Mouse (Mus musculus): ENCODE results near the gene Fads2. TPM values are rescaled to one million over a fixed set of nuclear protein-coding genes. Genes with fewer than 3 reads are reported as not detected.

The Fads2 gene
- polyA plus RNA-seq, 1 experiment from 2014 or later = 164 TPM

DNA sequence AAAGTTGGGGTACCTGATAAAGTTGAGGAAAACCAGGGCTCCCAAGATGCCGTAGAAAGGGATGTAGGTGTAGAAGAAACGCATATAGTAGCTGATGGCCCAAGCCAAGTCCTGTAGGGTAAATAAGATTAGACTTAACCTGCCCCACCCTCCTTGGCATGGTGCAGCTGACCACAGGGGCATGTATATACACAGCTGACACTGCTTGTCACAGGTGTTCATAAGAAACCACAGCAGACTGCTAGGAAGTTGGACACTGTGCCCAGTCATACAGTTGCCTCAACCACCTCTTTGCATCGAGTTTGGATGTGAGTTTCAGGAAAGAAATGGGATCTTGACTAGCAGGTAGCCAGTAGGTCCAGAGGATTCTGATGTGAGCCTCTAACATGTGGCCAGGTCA is 35.0 kb downstream of the Fads2 start:
- Histone ChIP-seq H3K4me3 (no peak overlapping the region), H3K9ac (replicated peaks) (no peak overlapping the region), H3K27ac (replicated peaks) (no peak overlapping the region), H3K4me2 (replicated peaks) (no peak overlapping the region), H3K9me3 (no peaks in the 10 kb centered on the region), H3K4me1 (peaks cover 19% of the 10 kb centered on the region), H3K36me3 (peaks cover 95% of the 10 kb centered on the region), H3K27me3 (no peaks in the 10 kb centered on the region)
- ATAC-seq (replicated peaks) = no peak
- 99% methylated on average over 3 of the region's 3 CpGs for WGBS

DNA sequence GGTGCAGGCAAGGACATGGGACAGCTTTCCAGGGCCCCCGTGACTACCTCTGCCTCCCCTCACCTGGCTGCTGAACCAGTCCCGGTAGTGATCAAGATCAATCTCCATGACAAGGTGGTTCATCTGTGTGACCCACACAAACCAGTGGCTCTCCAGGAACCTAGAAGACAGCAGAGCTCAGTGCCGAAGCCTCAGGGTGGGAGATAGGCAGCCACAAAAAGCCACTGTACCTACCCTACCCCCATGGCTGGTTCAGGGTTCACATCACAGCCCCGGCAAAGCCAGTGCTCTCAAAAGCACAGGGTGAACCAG is 35.4 kb downstream of the Fads2 start:
- ATAC-seq (replicated peaks) = no peak
- H3K4me1 ChIP-seq = peaks cover 15% of the 10 kb centered on the region
- H3K27me3 ChIP-seq = no peaks in the 10 kb centered on the region
- WGBS = 91% methylated on average over 4 of the region's 4 CpGs
- H3K9ac ChIP-seq (replicated peaks) = no peak overlapping the region
- H3K9me3 ChIP-seq = no peaks in the 10 kb centered on the region
- no peak overlapping the region for H3K4me3 ChIP-seq
- H3K4me2 ChIP-seq (replicated peaks) = no peak overlapping the region
- H3K36me3 ChIP-seq = peaks cover 94% of the 10 kb centered on the region
- H3K27ac ChIP-seq (replicated peaks) = no peak overlapping the region

DNA sequence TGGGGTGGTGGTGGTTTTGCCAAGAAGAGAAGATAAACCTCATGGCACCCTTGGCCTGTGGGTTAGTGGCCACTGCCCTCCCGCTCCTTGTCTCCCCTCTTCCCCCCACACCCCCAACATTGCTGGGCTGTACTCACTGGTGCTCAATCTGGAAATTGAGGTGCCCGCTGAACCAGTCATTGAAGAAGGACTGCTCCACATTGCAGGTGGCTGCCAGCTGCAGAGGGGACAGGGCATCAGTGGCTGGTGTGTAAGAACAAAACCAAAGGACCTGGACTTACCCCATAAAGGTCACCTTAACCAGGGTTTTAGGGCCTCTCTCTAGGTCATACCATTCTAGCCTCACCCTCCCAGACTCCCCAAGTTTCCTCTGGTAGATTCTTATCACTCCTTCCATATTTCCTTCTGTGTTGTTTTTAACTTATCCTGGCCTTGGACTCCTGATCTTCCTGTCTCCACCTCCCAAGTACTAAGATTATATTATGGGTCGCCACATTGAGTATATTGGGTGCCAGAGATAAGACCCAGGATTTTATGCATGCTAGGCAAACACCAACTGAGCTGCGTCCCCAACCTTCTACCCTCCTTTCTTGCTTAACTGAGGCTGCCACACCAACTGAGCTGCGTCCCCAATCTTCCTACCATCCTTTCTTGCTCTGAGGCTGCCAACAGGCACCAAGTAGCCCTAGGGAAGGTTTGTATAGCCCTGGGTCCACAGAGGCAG is 35.9 kb downstream of the Fads2 start:
- Histone ChIP-seq H3K36me3 (peaks cover 91% of the 10 kb centered on the region), H3K27me3 (no peaks in the 10 kb centered on the region), H3K4me3 (no peak overlapping the region), H3K4me2 (replicated peaks) (no peak overlapping the region), H3K27ac (replicated peaks) (no peak overlapping the region), H3K9ac (replicated peaks) (no peak overlapping the region), H3K9me3 (no peaks in the 10 kb centered on the region), H3K4me1 (peaks cover 17% of the 10 kb centered on the region)
- no peak for ATAC-seq (replicated peaks)
- WGBS = 97% methylated on average over 5 of the region's 5 CpGs

DNA sequence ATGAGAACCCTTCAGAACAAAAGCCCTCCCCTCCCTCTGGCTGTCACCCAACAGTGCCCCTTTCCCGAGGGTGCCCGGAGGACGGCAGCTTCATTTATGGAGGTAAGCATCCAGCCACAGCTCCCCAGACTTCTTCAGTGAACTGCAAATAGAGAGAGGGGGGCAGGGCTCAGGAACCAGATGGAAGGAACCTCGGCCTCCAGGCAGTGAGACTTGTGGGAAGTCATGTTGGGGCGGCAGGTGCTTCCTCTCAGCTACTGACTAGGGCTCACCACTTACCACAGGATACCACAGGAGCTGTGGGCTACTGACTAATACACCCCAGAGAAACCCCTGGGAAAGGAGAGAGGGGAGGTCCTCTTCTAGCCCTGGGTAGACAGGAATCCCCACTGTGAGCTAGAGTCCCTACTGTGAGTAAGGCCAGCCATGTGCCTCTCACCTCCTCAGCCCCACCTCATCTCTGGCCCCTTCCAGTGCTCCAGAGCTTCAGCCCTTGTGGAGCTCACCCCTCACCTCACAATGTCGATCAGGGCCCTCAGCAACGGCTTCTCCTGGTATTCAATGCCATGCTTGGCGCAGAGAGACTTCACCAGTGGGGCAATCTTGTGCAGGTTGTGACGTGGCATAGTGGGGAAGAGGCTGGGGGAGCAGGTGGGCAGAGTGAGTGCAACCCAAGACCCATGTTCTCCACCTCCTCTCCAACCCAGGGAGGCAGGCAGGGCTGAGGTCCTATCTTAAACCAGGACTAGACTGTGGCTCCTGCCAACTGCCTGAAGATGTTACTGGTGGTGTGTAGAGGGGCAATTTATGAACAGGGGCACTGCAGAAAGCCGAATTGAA is 37.2 kb downstream of the Fads2 start:
- Histone ChIP-seq H3K4me3 (no peak overlapping the region), H3K4me2 (replicated peaks) (no peak overlapping the region), H3K27me3 (no peaks in the 10 kb centered on the region), H3K9me3 (no peaks in the 10 kb centered on the region), H3K36me3 (peaks cover 78% of the 10 kb centered on the region), H3K9ac (replicated peaks) (no peak overlapping the region), H3K27ac (replicated peaks) (no peak overlapping the region), H3K4me1 (peaks cover 14% of the 10 kb centered on the region; the same call in 1 of the 2 replicates)
- ATAC-seq (replicated peaks) = no peak
- WGBS = 67% methylated on average over 10 of the region's 10 CpGs

DNA sequence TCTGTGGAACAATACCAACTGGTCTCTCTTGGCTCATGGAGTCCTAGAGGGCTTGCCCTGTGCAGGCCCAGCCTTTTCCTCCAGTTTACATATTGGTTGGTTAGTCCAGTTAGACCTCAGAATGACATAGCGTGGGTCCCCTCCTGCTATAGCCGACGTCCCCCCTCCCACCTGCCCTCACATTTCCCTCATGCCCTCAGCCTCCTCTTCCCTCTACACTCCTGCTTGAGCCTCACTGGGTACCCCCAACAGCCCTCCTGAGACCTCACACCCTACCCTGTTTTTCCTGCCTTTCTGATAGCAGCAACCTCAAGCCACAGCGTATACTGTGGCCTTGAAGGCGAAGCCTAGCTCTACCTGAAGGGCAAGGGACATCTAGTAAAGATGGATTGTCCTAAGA is 38.7 kb downstream of the Fads2 start:
- Histone ChIP-seq H3K36me3 (peaks cover 64% of the 10 kb centered on the region), H3K9ac (replicated peaks) (no peak overlapping the region), H3K9me3 (no peaks in the 10 kb centered on the region), H3K4me1 (peaks cover 10% of the 10 kb centered on the region; the same call in 1 of the 2 replicates), H3K27ac (replicated peaks) (no peak overlapping the region), H3K4me3 (no peak overlapping the region), H3K27me3 (no peaks in the 10 kb centered on the region), H3K4me2 (replicated peaks) (no peak overlapping the region)
- 94% methylated on average over 5 of the region's 5 CpGs for WGBS
- no peak for ATAC-seq (replicated peaks)

DNA sequence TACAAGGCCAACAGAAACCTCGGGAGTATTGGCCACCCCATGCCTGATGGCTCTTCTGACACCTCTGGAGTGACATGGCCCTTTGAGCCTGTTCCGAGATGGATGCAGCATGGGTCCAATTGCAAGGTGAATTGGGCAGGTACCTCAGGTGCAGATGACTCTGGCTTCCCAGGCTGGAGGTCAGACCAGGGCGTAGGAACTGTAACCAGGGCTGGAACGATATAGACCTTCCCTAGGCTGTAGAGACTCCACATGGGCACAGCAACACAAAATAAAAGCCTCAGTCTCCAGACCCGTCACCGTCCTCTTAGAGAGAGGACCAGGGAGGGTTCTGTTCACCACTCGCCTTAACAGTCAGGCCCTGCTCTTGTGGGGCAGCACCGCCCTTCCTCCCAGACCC is 39.3 kb downstream of the Fads2 start:
- no peaks in the 10 kb centered on the region for H3K9me3 ChIP-seq
- 90% methylated on average over 8 of the region's 8 CpGs for WGBS
- no peak overlapping the region for H3K4me2 ChIP-seq (replicated peaks)
- no peaks in the 10 kb centered on the region for H3K27me3 ChIP-seq
- no peak overlapping the region for H3K4me3 ChIP-seq
- no peak for ATAC-seq (replicated peaks)
- peaks cover 58% of the 10 kb centered on the region for H3K36me3 ChIP-seq
- no peak overlapping the region for H3K9ac ChIP-seq (replicated peaks)
- H3K4me1 ChIP-seq = peaks cover 6% of the 10 kb centered on the region; the same call in 1 of the 2 replicates
- H3K27ac ChIP-seq (replicated peaks) = no peak overlapping the region

DNA sequence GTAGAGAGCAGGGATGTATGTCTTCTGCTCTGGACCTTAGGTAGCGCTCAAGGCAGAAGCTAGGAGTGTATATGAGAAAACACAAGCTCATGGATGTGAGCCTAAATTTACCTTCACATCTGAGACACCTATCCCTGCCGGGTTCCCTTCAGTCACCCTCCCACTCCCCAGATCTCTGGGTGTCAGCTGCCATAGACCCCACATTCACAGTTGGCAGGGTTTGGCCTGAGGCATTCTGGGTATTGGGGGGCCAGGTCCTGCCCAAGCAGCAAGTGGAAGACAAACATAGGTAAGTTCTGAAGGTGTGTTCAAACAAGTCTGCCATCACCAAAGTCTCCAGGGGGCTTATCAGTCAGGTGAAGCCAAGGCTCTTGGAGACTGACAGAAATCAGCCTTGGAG is 39.9 kb downstream of the Fads2 start:
- Histone ChIP-seq H3K9me3 (no peaks in the 10 kb centered on the region), H3K27me3 (no peaks in the 10 kb centered on the region), H3K27ac (replicated peaks) (no peak overlapping the region), H3K36me3 (peaks cover 52% of the 10 kb centered on the region), H3K4me3 (no peak overlapping the region), H3K9ac (replicated peaks) (no peak overlapping the region), H3K4me1 (0 out of 2 replicates have a peak, but pooled peaks cover 4% of the 10 kb centered on the region), H3K4me2 (replicated peaks) (no peak overlapping the region)
- ATAC-seq (replicated peaks) = no peak
- WGBS = 90% methylated on average over 2 of the region's 2 CpGs

DNA sequence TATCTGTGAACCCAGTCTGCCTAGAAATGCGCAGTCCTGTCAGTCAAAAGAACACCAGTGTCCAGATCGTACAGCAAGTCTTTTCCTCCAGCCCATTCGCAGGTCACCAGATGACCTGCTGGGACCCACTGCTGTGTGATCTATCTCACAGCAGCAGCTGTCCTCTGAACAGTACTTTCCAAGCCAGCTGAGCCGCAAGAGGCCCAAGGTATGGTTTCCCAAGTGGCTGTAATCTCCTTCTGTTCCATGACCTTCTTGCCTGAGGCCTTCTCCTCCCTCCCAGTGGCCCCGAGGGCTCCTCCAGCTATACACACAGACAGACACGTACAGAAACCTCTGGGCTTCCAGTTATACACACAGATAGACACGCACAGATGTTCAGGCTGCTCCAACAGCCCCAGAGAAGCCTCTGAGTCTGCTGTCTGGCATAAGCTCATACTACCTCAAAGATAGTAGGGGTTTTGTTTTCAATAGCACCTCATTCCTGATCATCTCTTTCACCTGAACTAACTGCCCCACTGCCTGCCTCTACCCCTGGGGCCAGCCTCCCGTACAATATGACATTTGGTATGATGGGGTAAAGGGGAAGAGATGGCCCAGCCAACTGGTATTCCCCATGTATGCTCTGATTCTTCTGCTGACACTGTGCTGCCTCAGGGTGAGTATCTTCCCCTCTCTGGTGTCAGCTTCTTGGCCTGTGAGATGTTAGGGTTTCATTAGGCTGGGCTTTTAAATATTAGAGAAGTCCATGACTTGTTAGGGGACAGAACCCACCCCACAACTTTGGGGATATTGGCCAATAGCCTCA is 40.6 kb downstream of the Fads2 start:
- ATAC-seq (replicated peaks) = no peak
- H3K9ac ChIP-seq (replicated peaks) = no peak overlapping the region
- 0 out of 2 replicates have a peak, but pooled peaks cover 4% of the 10 kb centered on the region for H3K4me1 ChIP-seq

DNA sequence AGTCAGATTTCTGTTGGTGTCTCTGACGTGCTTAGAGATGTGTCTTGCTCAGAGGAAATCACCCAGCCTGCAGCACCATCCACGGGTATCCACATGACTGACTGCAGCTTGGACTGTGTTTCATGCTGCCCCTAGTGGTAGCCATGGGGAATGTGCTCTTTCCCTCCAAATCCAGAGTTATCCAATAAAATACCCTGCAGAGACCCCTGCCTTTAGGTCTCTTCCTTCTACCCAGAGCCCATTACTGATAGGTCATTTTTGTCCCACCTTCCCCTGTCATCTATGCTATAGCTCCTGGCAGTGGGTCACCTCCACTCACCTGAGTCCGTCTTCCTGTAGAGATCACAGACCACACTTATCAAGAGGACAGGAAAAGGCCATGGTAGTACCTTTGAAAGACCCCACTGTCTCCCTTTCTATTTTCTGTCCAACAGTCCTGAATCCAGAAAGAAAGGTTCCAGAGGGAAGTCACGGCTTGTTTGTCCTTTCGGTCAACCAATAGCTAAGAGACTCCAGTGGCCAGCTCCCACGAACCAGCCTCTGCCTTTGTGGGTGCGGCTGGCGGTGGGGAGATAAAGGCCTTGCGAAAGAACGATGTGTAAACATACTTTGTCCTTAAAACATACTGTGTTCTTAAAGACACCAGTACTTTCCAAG is 41.5 kb downstream of the Fads2 start:
- WGBS = 56% methylated on average over 10 of the region's 10 CpGs
- H3K4me3 ChIP-seq = no peak overlapping the region
- no peaks in the 10 kb centered on the region for H3K27me3 ChIP-seq
- H3K4me1 ChIP-seq = 0 out of 2 replicates have a peak, but pooled peaks cover 4% of the 10 kb centered on the region
- no peak overlapping the region for H3K9ac ChIP-seq (replicated peaks)
- H3K4me2 ChIP-seq (replicated peaks) = no peak overlapping the region
- peaks cover 36% of the 10 kb centered on the region for H3K36me3 ChIP-seq
- peak overlapping the region; percentile 36; the same call in 1 of the 2 replicates for H3K27ac ChIP-seq (replicated peaks)
- ATAC-seq (replicated peaks) = peak; percentile 45
- H3K9me3 ChIP-seq = no peaks in the 10 kb centered on the region

More for the DNA sequence above, 40.6 kb downstream of the Fads2 start:
- Histone ChIP-seq H3K9me3 (no peaks in the 10 kb centered on the region), H3K4me2 (replicated peaks) (no peak overlapping the region), H3K36me3 (peaks cover 45% of the 10 kb centered on the region), H3K27me3 (no peaks in the 10 kb centered on the region), H3K27ac (replicated peaks) (0 out of 2 replicates have a peak overlapping the region, but pooled peaks have one; percentile 46), H3K4me3 (no peak overlapping the region)
- 66% methylated on average over 8 of the region's 8 CpGs for WGBS

DNA sequence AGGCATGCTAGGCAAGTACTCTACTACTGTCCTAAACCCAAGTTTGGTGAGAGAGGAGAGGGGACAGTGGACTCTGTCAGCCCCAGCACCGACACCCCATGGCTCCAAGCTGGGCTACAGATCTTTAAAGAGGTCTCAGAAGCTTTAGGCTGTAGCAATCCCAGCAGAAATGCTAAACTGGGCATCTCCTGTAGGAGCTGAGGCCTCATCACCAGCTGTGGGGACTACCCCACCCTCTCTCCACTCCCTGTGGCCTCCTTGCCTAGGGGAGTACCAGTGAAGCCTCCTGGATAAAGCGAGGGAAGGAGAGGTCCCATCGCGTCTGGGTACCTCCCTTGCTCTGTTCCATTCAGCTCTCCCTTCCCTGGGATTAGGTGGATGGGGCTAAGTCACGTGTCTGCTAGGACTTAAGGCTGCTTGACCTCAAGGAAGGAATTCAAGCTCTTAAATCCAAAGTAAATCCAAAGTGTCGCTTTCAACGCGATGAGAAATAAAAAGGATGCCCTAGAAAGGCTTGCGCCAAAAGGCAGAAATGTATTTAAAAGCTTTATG is 42.6 kb downstream of the Fads2 start:
- no peak overlapping the region for H3K27ac ChIP-seq (replicated peaks)
- H3K27me3 ChIP-seq = no peaks in the 10 kb centered on the region
- no peak overlapping the region for H3K4me3 ChIP-seq
- 51% methylated on average over 9 of the region's 9 CpGs for WGBS
- H3K9me3 ChIP-seq = no peaks in the 10 kb centered on the region
- 0 out of 2 replicates have a peak, but pooled peaks cover 4% of the 10 kb centered on the region for H3K4me1 ChIP-seq
- H3K36me3 ChIP-seq = peaks cover 29% of the 10 kb centered on the region
- no peak overlapping the region for H3K4me2 ChIP-seq (replicated peaks)
- no peak for ATAC-seq (replicated peaks)
- H3K9ac ChIP-seq (replicated peaks) = no peak overlapping the region

DNA sequence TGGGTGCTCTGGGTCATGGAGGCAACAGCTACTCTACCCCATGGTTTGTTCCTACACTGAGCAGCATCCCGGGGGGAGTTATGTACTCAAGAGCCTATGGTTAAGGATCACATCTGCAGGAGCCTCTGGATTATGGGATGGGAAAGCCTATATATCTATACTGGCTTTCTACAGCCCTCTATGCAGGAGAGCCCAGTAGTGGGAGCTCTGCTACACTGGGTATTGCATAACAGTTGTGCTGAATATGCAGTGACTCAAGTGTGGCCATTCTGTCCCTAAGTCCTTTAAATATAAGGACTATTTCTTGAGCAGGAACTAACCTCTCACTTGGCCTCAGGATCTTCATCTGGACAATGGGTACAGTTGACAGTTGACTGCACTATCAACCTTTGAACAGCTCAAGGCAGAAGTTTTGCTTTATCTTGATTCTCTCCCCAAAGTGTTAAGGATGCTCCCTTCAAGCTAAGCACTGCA is 43.2 kb downstream of the Fads2 start:
- Histone ChIP-seq H3K9ac (replicated peaks) (no peak overlapping the region), H3K4me3 (no peak overlapping the region), H3K9me3 (no peaks in the 10 kb centered on the region), H3K36me3 (peaks cover 24% of the 10 kb centered on the region), H3K4me2 (replicated peaks) (no peak overlapping the region), H3K4me1 (0 out of 2 replicates have a peak, but pooled peaks cover 4% of the 10 kb centered on the region), H3K27me3 (no peaks in the 10 kb centered on the region), H3K27ac (replicated peaks) (no peak overlapping the region)
- ATAC-seq (replicated peaks) = no peak
- 79% methylated on average over 1 of the region's 1 CpGs for WGBS

Data from forebrain, embryonic 15.5 days (tissue).